Mouse (Mus musculus) heart, embryonic 11.5 days (tissue): ENCODE data around the gene Pdk1. TPM values are rescaled to one million over a fixed set of nuclear protein-coding genes. Genes with fewer than 3 reads are reported as not detected.

ENCODE experiments used
- ATAC-seq: fragments of 200-750 bp; cut with Nextera tagmentation; replicated peaks from 2 replicates; pipeline ENCODE4 v1.8.0; 2017; ENCODE audit warnings: moderate library complexity; ENCODE audit not compliant: insufficient number of reproducible peaks, low FRiP score, low TSS enrichment
- H3K27ac ChIP-seq: fragments of 300-500 bp; sonication (generic); 2 replicates; pipeline ENCODE4 v1.5.1; 2014; ENCODE audit warnings: mild to moderate bottlenecking, low read depth, low read length
- H3K27me3 ChIP-seq: fragments of 300-500 bp; sonication (generic); 2 replicates; pipeline ENCODE4 v1.6.1; 2014; ENCODE audit warnings: mild to moderate bottlenecking, low read length, mixed read lengths; ENCODE audit not compliant: control insufficient read depth, insufficient read depth
- H3K36me3 ChIP-seq: fragments of 300-500 bp; sonication (generic); 2 replicates; pipeline ENCODE4 v1.6.1; 2014; ENCODE audit warnings: mild to moderate bottlenecking, low read length, moderate library complexity, mixed read lengths; ENCODE audit not compliant: control insufficient read depth, insufficient read depth
- H3K4me1 ChIP-seq: fragments of 300-500 bp; sonication (generic); 2 replicates; pipeline ENCODE4 v1.6.1; 2014; ENCODE audit warnings: low read length; ENCODE audit not compliant: control insufficient read depth, insufficient read depth
- H3K4me2 ChIP-seq: fragments of 300-500 bp; sonication (generic); 2 replicates; pipeline ENCODE4 v1.6.1; 2014; ENCODE audit warnings: mild to moderate bottlenecking, moderate library complexity
- H3K4me3 ChIP-seq: fragments of 300-500 bp; sonication (generic); 2 replicates; pipeline ENCODE4 v1.5.1; 2014; ENCODE audit warnings: low read depth, low read length
- H3K9ac ChIP-seq: fragments of 300-500 bp; sonication (generic); 2 replicates; pipeline ENCODE4 v1.6.1; 2014; ENCODE audit warnings: mild to moderate bottlenecking, low read depth, low read length, moderate library complexity
- H3K9me3 ChIP-seq: fragments of 300-500 bp; sonication (generic); replicated peaks from 2 replicates; pipeline ENCODE4 v1.6.1; 2016; ENCODE audit warnings: low read length; ENCODE audit not compliant: control insufficient read depth
- WGBS: fragments of 180-500 bp; shearing (Covaris S2); extraction: QIAGEN DNeasy Blood & Tissue Kit; methylation state at CpG from one replicate; pipeline ENCODE4 v1.1.7; 2014; ENCODE audit not compliant: insufficient replicate concordance; 5-methylcytosine and 5-hydroxymethylcytosine counted together
- polyA plus RNA-seq: library from polyadenylated mRNA; unstranded; fragments of >200 nt; fragmentation: Nextera tagmentation; extraction: Ambion mirVana; gene quantifications from 2 replicates; pipeline ENCODE4 v1.2.1, GENCODE M21; 2014

Gene Pdk1
- polyA plus RNA-seq, 1 experiment from 2014 or later: 104 TPM

DNA sequence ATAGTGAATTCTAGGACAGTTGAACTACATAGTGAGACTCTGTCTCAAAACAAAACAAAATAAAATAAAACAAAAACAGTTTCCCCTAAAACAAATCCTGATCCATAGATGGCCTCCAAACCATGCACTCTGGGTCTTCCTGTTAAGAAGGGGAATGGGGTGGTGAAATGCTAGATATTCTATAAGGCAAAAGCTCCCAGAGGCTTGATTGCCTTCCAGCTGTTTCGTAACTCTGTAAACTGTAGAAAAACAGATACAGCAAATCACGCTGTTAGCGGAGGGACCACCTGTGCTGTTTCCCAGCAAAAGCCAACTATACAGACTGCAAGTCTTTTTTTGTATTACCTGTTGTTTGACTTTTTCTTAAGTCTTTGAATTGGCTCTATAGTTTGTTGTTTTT lies 6.0 kb upstream of the Pdk1 start:
- WGBS: 83% methylated on average over 3 of the region's 3 CpGs
- Histone ChIP-seq H3K27ac (no peak overlapping the region), H3K4me3 (no peak overlapping the region), H3K27me3 (no peaks in the 10 kb centered on the region), H3K9ac (no peak overlapping the region), H3K36me3 (no peaks in the 10 kb centered on the region), H3K4me1 (0 out of 2 replicates have a peak, but pooled peaks cover 4% of the 10 kb centered on the region), H3K4me2 (no peak overlapping the region), H3K9me3 (no peaks in the 10 kb centered on the region)
- no peak for ATAC-seq

DNA sequence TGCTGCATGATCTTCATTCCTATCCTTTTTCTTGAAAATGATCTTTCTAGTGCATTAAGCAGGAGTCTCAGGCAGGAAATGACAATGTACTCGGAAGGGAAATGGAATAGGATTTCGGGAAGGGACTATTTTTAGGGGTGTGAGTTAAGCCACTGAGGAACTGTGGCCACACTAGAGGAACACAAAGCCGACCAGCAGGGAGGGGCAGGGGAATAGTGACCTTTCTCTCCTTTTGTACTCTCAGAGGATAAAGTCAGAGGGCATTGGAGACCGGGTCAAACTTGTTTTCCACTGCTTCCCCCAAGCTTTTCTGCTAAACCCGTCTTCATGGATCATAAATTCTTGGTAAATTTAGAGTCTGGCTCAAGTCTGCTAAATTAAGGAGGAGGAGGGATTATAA lies 5.5 kb upstream of the Pdk1 start:
- no peaks in the 10 kb centered on the region for H3K27me3 ChIP-seq
- H3K9me3 ChIP-seq: no peaks in the 10 kb centered on the region
- no peak for ATAC-seq
- H3K9ac ChIP-seq: no peak overlapping the region
- no peak overlapping the region for H3K4me2 ChIP-seq
- no peak overlapping the region for H3K4me3 ChIP-seq
- H3K4me1 ChIP-seq: 0 out of 2 replicates have a peak, but pooled peaks cover 4% of the 10 kb centered on the region
- 0 out of 2 replicates have a peak overlapping the region, but pooled peaks have one; percentile 29 for H3K27ac ChIP-seq
- H3K36me3 ChIP-seq: no peaks in the 10 kb centered on the region
- 26% methylated on average over 5 of the region's 5 CpGs for WGBS

DNA sequence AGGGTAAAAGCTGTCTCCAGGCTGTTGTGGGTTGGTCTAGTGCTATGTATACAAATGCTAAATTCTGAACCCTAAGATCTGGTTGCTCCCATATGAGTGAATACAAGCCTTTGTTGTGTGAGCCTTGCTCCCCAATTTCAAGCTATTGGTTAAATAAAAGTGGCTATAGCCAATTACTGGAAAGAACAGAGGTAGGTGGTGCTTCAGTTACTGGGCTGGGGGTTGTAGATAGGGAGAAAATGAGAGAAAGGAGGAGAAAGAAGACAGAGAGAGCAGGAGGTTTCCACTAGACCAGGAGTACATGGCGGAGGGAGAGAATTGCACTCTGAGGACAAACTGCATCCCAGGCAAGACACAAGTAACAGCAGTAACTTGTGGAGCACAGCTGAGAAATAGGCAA lies 4.8 kb upstream of the Pdk1 start:
- no peak overlapping the region for H3K4me3 ChIP-seq
- H3K4me2 ChIP-seq: no peak overlapping the region
- H3K9ac ChIP-seq: no peak overlapping the region
- 0 out of 2 replicates have a peak, but pooled peaks cover 4% of the 10 kb centered on the region for H3K4me1 ChIP-seq
- H3K27ac ChIP-seq: no peak overlapping the region
- H3K9me3 ChIP-seq: no peaks in the 10 kb centered on the region
- no peaks in the 10 kb centered on the region for H3K27me3 ChIP-seq
- H3K36me3 ChIP-seq: no peaks in the 10 kb centered on the region
- ATAC-seq: no peak
- 87% methylated on average over 1 of the region's 1 CpGs for WGBS

DNA sequence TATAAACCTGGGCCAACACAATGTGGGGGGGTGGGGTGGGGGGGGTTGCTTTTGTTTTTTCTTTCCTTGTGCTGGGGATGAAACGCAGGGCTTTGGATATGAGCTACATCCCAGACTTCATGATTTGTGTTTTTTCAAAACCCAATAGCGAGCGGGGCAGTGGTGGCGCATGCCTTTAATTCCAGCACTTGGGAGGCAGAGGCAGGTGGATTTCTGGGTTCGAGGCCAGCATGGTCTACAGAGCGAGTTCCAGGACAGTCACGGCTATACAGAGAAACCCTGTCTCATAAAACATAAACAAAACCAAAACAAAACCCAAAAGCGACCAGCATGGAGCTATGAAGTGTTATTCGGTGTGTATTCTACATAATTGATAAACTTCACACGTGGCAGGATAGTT lies 883 bp upstream of the Pdk1 start:
- 80% methylated on average over 10 of the region's 10 CpGs for WGBS
- Histone ChIP-seq H3K4me2 (peak overlapping the region; percentile 92), H3K9me3 (no peaks in the 10 kb centered on the region), H3K4me1 (peaks cover 6% of the 10 kb centered on the region; the same call in 1 of the 2 replicates), H3K4me3 (peak overlapping the region; percentile 86), H3K27me3 (no peaks in the 10 kb centered on the region), H3K9ac (no peak overlapping the region), H3K27ac (no peak overlapping the region), H3K36me3 (no peaks in the 10 kb centered on the region)
- no peak for ATAC-seq

DNA sequence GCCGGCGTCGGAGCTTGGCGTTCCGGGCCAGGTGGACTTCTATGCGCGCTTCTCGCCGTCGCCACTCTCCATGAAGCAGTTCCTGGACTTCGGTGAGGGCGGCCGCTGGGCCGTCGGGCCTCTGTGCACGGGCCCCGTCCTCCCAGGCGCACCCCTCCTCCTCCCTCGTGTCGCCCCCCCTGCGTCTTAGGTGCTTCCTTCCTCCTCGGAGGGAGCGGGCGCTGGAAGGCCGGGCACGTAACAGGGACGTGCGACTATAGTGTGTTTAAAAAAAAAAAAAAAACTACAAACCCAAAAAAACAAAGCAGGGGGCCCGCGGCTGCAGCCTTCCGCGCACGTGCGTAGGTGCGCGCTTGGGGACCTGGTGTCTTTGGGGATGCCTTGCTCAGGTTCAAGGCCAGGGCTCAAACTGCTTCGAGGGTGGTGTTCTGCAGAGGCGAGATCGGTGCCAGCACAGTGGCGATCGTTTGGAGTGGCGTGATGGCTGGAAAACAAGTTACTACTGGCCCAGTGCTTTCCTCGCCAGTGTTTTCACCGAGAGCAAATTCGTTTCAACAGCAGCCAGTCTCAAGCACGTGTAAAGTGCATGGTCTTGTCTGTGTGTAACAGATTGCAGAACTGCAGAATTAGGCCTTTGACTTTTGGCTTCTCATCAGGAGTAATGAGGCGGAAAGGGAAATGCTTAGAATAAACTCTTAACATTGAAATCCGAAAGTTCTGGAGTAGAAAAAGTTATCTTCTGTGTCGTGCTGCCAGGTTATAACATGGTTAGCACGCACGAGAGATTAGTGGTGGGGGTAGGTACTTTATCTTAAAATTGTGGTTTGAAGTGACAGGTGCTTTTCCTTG lies 674 bp downstream of the Pdk1 start:
- H3K27me3 ChIP-seq: no peaks in the 10 kb centered on the region
- peak overlapping the region; percentile 86 for H3K4me3 ChIP-seq
- H3K9me3 ChIP-seq: no peaks in the 10 kb centered on the region
- H3K9ac ChIP-seq: peak overlapping the region; percentile 97
- H3K4me2 ChIP-seq: peak overlapping the region; percentile 92
- ATAC-seq: peak; percentile 51
- H3K36me3 ChIP-seq: no peaks in the 10 kb centered on the region
- peaks cover 2% of the 10 kb centered on the region; the same call in 1 of the 2 replicates for H3K4me1 ChIP-seq
- 3% methylated on average over 47 of the region's 51 CpGs for WGBS
- peak overlapping the region; percentile 97 for H3K27ac ChIP-seq

DNA sequence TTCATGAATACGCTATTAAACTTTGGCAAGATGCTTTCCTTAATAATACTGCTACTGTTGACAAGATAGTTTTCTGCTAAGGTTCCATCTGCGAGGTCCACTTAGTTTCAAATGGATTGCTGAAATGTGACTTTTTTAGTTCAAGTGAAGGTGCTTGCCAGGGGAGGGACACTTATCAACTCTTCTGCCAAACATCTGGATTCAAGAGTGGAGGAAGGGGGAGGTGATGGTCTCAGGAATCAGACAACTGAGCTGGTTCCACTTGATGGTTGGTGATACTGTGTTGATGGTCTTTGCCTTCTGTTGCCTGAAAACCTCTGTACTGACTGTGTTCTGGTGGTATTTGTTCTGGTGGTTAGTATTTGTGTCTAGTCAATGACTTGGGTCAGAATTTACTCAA lies 1.4 kb downstream of the Pdk1 start:
- no peak overlapping the region for H3K27ac ChIP-seq
- H3K4me1 ChIP-seq: peaks cover 2% of the 10 kb centered on the region; the same call in 1 of the 2 replicates
- no peak for ATAC-seq
- 67% methylated on average over 2 of the region's 2 CpGs for WGBS
- H3K27me3 ChIP-seq: no peaks in the 10 kb centered on the region
- H3K9ac ChIP-seq: no peak overlapping the region; the same call in 1 of the 2 replicates
- no peaks in the 10 kb centered on the region for H3K36me3 ChIP-seq
- peak overlapping the region; percentile 86 for H3K4me3 ChIP-seq
- H3K4me2 ChIP-seq: peak overlapping the region; percentile 92
- no peaks in the 10 kb centered on the region for H3K9me3 ChIP-seq

DNA sequence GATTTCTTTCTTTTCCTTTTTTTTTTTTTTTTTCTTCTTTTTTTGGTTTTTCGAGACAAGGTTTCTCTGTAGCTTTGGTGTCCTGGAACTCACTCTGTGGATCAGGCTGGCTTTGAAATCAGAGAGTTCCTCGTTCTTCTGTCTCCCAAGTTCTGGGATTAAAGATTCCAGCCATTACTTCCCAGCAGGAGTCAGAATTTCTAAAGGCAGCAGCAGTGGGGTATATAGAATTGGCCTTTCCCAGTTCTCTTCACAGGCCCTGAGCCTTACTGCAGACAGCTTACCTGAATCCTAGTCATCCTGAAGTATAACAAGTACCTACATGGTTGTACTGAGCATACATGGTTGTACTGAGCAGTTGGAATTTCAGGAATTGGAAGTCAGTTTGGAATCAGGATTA lies 1.8 kb downstream of the Pdk1 start:
- peak overlapping the region; percentile 92 for H3K4me2 ChIP-seq
- H3K4me3 ChIP-seq: peak overlapping the region; percentile 86
- no peaks in the 10 kb centered on the region for H3K36me3 ChIP-seq
- no peaks in the 10 kb centered on the region for H3K27me3 ChIP-seq
- H3K27ac ChIP-seq: no peak overlapping the region
- 57% methylated on average over 2 of the region's 2 CpGs for WGBS
- H3K9me3 ChIP-seq: no peaks in the 10 kb centered on the region
- ATAC-seq: no peak
- peak overlapping the region; percentile 36 for H3K9ac ChIP-seq
- H3K4me1 ChIP-seq: peaks cover 2% of the 10 kb centered on the region; the same call in 1 of the 2 replicates

DNA sequence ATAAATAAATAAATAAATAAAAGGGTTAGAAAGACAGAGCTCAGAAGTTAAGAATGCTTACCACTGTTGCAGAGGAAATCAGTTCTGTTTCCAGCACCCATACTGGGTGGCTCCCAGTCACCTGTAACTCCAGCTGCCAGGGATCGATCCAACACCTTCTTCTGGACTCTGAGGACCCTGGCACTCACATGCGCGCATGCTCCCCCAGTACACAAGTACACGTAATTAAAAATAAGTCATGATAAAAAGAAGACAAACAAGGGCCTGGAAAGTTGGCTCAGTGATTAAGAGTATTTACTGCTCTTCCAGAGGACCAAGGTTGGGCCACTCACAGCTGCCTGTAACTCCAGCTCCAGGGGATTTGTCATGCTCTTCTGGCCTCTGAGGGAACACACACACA lies 4.8 kb downstream of the Pdk1 start:
- no peak overlapping the region for H3K27ac ChIP-seq
- no peaks in the 10 kb centered on the region for H3K36me3 ChIP-seq
- no peak overlapping the region for H3K4me2 ChIP-seq
- no peak overlapping the region for H3K4me3 ChIP-seq
- H3K4me1 ChIP-seq: peaks cover 2% of the 10 kb centered on the region; the same call in 1 of the 2 replicates
- H3K27me3 ChIP-seq: no peaks in the 10 kb centered on the region
- WGBS: 84% methylated on average over 4 of the region's 4 CpGs
- no peak for ATAC-seq
- H3K9ac ChIP-seq: no peak overlapping the region
- H3K9me3 ChIP-seq: no peaks in the 10 kb centered on the region
